Mouse (Mus musculus): ENCODE data around the gene Eif4g1. TPM values are rescaled to one million over a fixed set of nuclear protein-coding genes. Genes with fewer than 3 reads are reported as not detected.

Eif4g1 gene
- polyA plus RNA-seq (2017; shearing (Covaris generic)) = 100 to 1,000 TPM in 1 of 2 experiments, 10 to 100 TPM in 1; 81.8 to 105 TPM

GRCm38 (mm10) chr16:20668013-20668412 lies at the start of gene Eif4g1:
Gene Eif4g1, plus strand, starts transcription at chr16:20668313.

GRCm38 (mm10) chr16:20621191-20621990 lies 46.7 kb upstream of the Eif4g1 start, which contains the start of gene Camk2n2:
Gene Camk2n2, minus strand, starts transcription at chr16:20621287.

GRCm38 (mm10) chr16:20629731-20630634 lies 38.1 kb upstream of the Eif4g1 start, which contains the start of gene Ece2:
Gene Ece2, plus strand, starts transcription at chr16:20629828.

GRCm38 (mm10) chr16:20651076-20651946 lies 16.8 kb upstream of the Eif4g1 start, which contains the start of gene Psmd2:
Gene Psmd2, plus strand, starts transcription at chr16:20651652.

GRCm38 (mm10) chr16:20693111-20693701 lies 25.1 kb downstream of the Eif4g1 start, which contains the start of gene Fam131a:
Gene Fam131a, plus strand, starts transcription at chr16:20693241.

GRCm38 (mm10) chr16:20717181-20717977 lies 49.3 kb downstream of the Eif4g1 start, which contains the start of the genes Polr2h and Clcn2:
Gene Polr2h, plus strand, starts transcription at chr16:20717665.
Gene Clcn2, minus strand, starts transcription at chr16:20717746.

GRCm38 (mm10) chr16:20732925-20733730 lies 65.0 kb downstream of the Eif4g1 start, which contains the start of gene Chrd:
Gene Chrd, plus strand, starts transcription at chr16:20733127.

GRCm38 (mm10) chr16:20733731-20734730 lies 65.9 kb downstream of the Eif4g1 start, which contains the start of gene Thpo:
Gene Thpo, minus strand, starts transcription at chr16:20734511.

Other genes with a start within 250 kb of the Eif4g1 start
- 10 to 100 TPM; 16.2 to 19.3 TPM for gene Abcc5, start 241.9 kb upstream of the Eif4g1 start, polyA plus RNA-seq (2017; shearing (Covaris generic))
- gene Eif2b5, start 169.5 kb upstream of the Eif4g1 start, polyA plus RNA-seq (2017; shearing (Covaris generic)) = 10 to 100 TPM; 73.2 to 74.0 TPM
- 10 to 100 TPM; 20.9 to 22.7 TPM for gene Dvl3, start 151.3 kb upstream of the Eif4g1 start, polyA plus RNA-seq (2017; shearing (Covaris generic))
- gene Ap2m1, start 132.8 kb upstream of the Eif4g1 start, polyA plus RNA-seq (2017; shearing (Covaris generic)) = 100 to 1,000 TPM; 411 to 418 TPM
- 10 to 100 TPM; 49.6 to 52.3 TPM for gene Abcf3, start 119.7 kb upstream of the Eif4g1 start, polyA plus RNA-seq (2017; shearing (Covaris generic))
- gene Vwa5b2, start 78.8 kb upstream of the Eif4g1 start, polyA plus RNA-seq (2017; shearing (Covaris generic)) = not detected
- gene Eef1akmt4, start 56.7 kb upstream of the Eif4g1 start, polyA plus RNA-seq (2017; shearing (Covaris generic)) = 10 to 100 TPM; 13.8 to 23.8 TPM
- under 1 TPM in 1 of 2 experiments, not detected in 1; 0.13 TPM for gene Gm49333, start 56.7 kb upstream of the Eif4g1 start, polyA plus RNA-seq (2017; shearing (Covaris generic))
- 10 to 100 TPM; 36.7 to 37.5 TPM for gene Alg3, start 56.6 kb upstream of the Eif4g1 start, polyA plus RNA-seq (2017; shearing (Covaris generic))
- under 1 TPM; 0.14 to 0.41 TPM for gene Camk2n2, start 47.0 kb upstream of the Eif4g1 start, polyA plus RNA-seq (2017; shearing (Covaris generic))
- under 1 TPM in 1 of 2 experiments, not detected in 1; 0.07 TPM for gene Ece2, start 38.5 kb upstream of the Eif4g1 start, polyA plus RNA-seq (2017; shearing (Covaris generic))
- gene Psmd2, start 16.7 kb upstream of the Eif4g1 start, polyA plus RNA-seq (2017; shearing (Covaris generic)) = 100 to 1,000 TPM; 225 to 261 TPM
- 1 to 10 TPM in 1 of 2 experiments, under 1 TPM in 1; 0.67 to 2.9 TPM for gene Fam131a, start 24.9 kb downstream of the Eif4g1 start, polyA plus RNA-seq (2017; shearing (Covaris generic))
- 10 to 100 TPM; 50.0 to 67.7 TPM for gene Polr2h, start 49.4 kb downstream of the Eif4g1 start, polyA plus RNA-seq (2017; shearing (Covaris generic))
- 1 to 10 TPM; 2.7 to 3.2 TPM for gene Clcn2, start 49.4 kb downstream of the Eif4g1 start, polyA plus RNA-seq (2017; shearing (Covaris generic))
- gene Chrd, start 64.8 kb downstream of the Eif4g1 start, polyA plus RNA-seq (2017; shearing (Covaris generic)) = not detected
- gene Thpo, start 66.2 kb downstream of the Eif4g1 start, polyA plus RNA-seq (2017; shearing (Covaris generic)) = under 1 TPM; 0.10 to 0.24 TPM